ENCODE assay signal across 15 mouse cellular contexts in the genomic region with DNA sequence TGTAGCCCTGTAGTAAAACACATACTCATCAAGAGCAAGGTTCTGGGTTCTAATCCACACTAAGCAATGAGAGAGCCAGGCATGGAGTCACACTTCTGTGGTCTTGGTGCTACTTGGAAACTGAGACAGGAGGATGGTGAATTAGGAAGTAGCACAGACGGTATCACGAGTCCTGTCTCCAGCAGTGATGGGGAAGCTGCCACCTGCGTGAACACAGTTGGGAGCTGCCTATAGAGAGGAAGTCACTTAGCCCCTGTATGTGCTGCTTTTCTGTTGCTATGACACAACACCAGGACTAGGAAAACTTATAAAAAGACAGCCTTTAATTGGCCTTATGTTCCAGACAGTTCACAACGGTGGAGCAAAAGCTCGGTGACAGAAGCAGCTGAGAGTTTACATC.
"Had no signal": no experiment of that assay in that cellular context is flagged by ENCODE, and none has a peak within 500 bp of the region (broad histone marks: within the 10 kb centered on the region; RNA-seq: fewer than 3 reads in every experiment).

No protein-coding gene starts in this region.

- H3K4me3 ChIP-seq: limb, embryonic 10.5 days; liver, embryonic 15.5 days; midbrain, embryonic 12.5 days had no signal

- DNase-seq: kidney, adult 11 months; kidney, adult 9 months; kidney, postnatal 36 days; lung, embryonic 14.5 days; lung, postnatal 14 days; right cerebral cortex, adult 18-20 months; right cerebral cortex, postnatal 25 days; thymus, adult 18-20 months; thymus, postnatal 25 days had no signal

- H3K27me3 ChIP-seq: liver, embryonic 15.5 days; midbrain, embryonic 12.5 days had no signal

- H3K9me3 ChIP-seq: limb, embryonic 10.5 days; liver, embryonic 15.5 days; midbrain, embryonic 12.5 days had no signal

- H3K4me1 ChIP-seq: limb, embryonic 10.5 days; midbrain, embryonic 12.5 days had no signal

- H3K27ac ChIP-seq: kidney, postnatal 0 days; limb, embryonic 10.5 days; liver, embryonic 15.5 days; midbrain, embryonic 12.5 days had no signal

- H3K9ac ChIP-seq: liver, embryonic 15.5 days; lung, embryonic 14.5 days; midbrain, embryonic 12.5 days had no signal

- H3K4me2 ChIP-seq: liver, embryonic 11.5 days; liver, embryonic 15.5 days; lung, embryonic 14.5 days; midbrain, embryonic 12.5 days had no signal

- ATAC-seq: midbrain, embryonic 16.5 days had no signal

- H3K36me3 ChIP-seq: limb, embryonic 10.5 days; liver, embryonic 15.5 days; midbrain, embryonic 12.5 days had no signal
